Mouse (Mus musculus): Measurements from ENCODE around the gene Ephb2. TPM values are rescaled to one million over a fixed set of nuclear protein-coding genes. Genes with fewer than 3 reads are reported as not detected.

The Ephb2 gene
- total RNA-seq, 2 experiments from 2014 or later = 55.1 to 57.0 TPM

DNA sequence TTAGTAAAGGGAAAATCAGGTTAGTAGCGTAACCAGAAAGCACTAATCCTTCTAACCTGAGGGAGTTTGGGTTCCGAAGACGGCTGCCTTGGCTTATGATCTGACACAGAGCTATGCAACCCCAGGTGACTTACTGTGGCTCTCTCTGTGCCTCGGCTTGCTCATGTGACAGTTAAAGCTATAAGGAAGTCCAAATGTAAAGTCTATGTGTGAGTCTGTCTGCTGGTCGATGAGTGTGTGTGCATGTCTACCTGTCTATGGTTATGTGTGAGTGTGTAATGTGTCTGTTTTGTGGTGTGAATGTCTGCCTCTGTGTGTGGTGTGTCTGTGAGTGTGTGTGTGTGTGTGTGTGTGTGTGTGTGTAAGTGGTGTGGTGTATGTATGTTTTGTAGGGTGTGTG lies 33.8 kb downstream of the Ephb2 start:
- no peak for DNase-seq (ENCODE audit: low spot score in 2 of 2)

DNA sequence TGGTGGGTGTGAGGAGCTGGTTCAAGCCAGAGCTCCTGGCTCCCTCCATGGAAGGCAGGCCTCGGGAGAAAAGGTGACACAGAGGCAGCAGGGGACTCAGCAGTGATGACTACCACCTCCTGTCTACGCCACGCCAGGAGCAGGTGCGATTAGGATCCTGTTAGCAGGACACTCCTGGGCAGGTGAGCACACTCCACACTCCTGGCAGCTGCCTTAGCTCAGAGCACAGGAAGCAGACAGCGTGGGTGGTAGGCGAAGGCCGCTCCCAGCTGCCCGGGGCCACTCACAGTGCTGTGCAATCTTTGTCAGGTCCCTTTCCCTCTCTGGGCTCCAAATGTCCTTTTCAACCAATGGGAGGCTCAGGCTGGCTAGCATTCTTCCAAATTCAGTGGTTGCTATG lies 34.3 kb downstream of the Ephb2 start:
- no peak for DNase-seq (ENCODE audit: low spot score in 2 of 2)

DNA sequence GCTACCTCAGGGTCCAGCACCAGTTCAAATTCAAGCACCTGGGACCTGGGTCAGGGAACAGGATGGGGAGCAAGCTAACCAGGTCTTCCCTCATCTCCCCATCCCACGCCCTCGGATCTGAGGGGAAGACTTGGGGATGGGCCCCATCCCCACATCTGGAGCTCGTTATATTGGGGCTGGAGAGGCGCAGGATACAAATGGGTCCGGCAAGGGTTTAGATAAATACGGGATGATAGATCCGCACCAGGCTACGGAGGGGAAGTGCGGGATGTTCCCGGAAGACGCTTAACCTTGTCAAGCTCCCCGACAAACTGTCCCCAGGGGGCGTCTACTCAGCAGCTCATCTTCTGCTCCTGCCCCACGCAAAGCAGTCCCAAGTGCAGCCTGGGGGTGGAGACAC lies 35.4 kb downstream of the Ephb2 start:
- no peak for DNase-seq (ENCODE audit: low spot score in 2 of 2)

GRCm38 (mm10) chr4:136797677-136798569 lies 37.9 kb downstream of the Ephb2 start:
- DNase-seq (ENCODE audit: low spot score in 2 of 2) = no peak

DNA sequence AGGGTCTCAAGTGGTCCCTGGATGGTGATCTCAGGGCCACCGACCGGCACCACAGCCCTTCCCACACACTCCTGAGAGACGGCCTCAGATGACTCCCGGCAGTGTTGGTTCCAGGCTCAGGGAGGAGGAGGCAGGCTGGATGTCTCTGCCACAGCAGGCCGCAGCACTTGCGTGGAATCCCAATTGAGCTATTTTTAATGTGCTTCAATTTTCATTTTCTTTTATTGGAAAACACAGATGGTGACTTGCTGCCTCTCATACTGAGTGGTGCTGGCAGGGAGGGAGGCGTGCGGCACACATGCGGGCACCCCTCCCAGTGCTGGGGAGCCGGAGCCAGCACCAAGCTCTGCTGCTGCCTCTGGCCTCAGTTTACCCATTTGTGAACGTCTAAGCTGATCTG lies 42.5 kb downstream of the Ephb2 start:
- DNase-seq (ENCODE audit: low spot score in 2 of 2) = peak; percentile 61 to 77

DNA sequence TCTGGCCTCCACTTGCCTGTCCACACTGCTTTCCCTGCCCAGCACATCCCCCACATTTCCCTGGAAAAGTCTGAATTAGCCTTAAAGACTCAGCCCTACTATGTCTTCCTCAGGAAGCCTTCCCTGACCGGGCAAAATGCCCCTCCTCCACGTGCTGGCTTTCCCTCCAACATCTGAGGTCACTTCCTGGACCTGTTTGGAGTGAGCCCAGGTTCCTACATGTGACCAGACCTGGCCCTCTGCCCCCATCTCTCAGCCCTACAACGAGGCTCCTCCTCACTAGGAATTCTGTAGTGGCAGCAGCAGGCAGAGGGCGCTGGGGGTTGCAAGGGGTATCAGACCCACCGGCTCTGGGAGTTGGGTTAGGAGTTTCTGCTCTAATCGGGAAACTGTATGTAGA lies 46.0 kb downstream of the Ephb2 start:
- no peak for DNase-seq (ENCODE audit: low spot score in 2 of 2)

DNA sequence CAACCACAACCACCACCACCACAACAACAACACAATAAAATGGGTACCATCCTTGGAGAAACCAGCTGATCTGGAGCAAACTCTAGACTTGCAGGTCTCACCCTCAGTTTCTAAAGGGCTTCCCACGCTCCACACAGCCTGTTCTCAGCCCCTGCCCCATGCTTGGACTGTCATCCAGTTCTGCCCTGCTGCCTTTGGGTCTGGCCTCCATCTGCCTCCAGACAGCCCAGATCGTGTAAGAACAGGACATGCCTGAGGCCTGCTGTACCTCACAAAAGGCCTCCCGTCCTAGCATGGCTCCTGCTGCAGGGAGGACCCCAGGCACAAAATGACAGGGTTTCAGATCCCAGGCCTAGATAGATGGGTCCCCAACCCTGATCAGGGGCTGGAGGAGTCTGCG lies 48.4 kb downstream of the Ephb2 start:
- DNase-seq (ENCODE audit: low spot score in 2 of 2) = no peak

DNA sequence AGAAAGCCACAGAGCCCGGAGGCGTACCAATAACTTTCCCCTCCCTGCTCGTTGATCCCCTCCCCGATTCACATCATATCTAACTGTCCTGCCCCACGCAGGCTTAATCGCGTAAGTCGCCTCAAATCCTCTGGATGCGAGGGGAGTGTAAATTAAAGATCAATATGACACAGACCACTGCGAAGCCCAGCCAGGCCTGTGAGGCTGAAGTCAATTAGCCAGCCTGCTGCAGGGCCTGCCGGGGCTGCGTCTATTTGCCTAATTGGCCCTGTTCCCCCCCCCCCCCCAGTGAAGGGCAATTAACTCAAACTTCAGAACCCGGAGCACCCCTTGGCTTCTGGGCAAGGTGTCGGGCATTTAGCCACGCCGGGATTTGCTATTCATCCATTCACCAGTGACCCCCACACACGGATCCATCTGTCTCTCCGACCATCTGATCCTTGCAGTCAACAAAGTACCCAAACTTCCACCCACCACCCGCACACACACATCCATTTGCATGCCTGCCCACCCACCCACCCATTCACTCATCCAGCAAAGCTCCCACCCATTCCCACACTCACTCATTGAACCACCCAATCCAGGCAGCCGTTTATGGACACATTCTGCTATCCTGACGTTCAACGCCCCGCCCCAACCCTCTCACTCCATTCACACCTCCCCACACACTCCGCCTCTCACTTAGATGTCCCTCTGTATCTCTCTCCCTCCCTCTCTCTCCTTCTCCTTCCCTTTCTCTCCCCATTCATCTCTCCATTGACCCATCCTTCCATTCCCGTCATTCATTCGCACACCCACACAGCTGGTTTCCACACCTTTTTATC lies 49.1 kb downstream of the Ephb2 start:
- peak in 1 of 2 experiments; percentile 53 for DNase-seq (ENCODE audit: low spot score in 2 of 2)

GRCm38 (mm10) chr4:136783552-136784150 lies 52.1 kb downstream of the Ephb2 start:
- peak; percentile 72 to 77 for DNase-seq (ENCODE audit: low spot score in 2 of 2)

GRCm38 (mm10) chr4:136782579-136782925 lies 53.2 kb downstream of the Ephb2 start:
- no peak for DNase-seq (ENCODE audit: low spot score in 2 of 2)

GRCm38 (mm10) chr4:136781868-136782578 lies 53.8 kb downstream of the Ephb2 start:
- DNase-seq (ENCODE audit: low spot score in 2 of 2) = peak in 1 of 2 experiments; percentile 41

GRCm38 (mm10) chr4:136780201-136780895 lies 55.4 kb downstream of the Ephb2 start:
- no peak for DNase-seq (ENCODE audit: low spot score in 2 of 2)

GRCm38 (mm10) chr4:136779156-136779555 lies 56.6 kb downstream of the Ephb2 start:
- DNase-seq (ENCODE audit: low spot score in 2 of 2) = no peak

DNA sequence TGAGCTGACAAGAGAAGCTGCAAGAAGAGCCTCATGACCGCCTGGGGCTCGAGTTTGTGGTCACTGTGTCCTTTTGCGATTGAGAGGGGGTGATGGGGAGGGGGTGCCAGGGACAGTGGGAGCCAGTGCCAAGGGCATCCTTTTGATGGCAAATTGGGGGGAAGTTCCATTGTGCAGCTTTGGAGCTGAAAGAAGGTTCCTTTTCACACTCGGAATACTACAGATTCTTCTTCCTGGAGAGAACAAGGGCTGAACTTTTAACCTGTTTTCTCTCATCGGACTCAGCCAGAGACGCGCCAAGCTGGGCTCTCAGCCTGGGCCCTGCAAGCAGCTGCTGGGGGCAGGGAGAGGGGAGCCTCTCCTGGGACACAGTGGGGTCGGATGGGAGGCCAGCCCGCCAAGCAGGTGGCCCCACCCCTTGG lies 59.3 kb downstream of the Ephb2 start:
- no peak for DNase-seq (ENCODE audit: low spot score in 2 of 2)

- DNase-seq (ENCODE audit: low spot score in 2 of 2) = no peak
Measured at GRCm38 (mm10) chr4:136775903-136776302, 59.9 kb downstream of the Ephb2 start.

GRCm38 (mm10) chr4:136774201-136774600 lies 61.6 kb downstream of the Ephb2 start:
- DNase-seq (ENCODE audit: low spot score in 2 of 2) = no peak

- DNase-seq (ENCODE audit: low spot score in 2 of 2) = no peak
Measured at GRCm38 (mm10) chr4:136772952-136773584, 62.7 kb downstream of the Ephb2 start.

DNA sequence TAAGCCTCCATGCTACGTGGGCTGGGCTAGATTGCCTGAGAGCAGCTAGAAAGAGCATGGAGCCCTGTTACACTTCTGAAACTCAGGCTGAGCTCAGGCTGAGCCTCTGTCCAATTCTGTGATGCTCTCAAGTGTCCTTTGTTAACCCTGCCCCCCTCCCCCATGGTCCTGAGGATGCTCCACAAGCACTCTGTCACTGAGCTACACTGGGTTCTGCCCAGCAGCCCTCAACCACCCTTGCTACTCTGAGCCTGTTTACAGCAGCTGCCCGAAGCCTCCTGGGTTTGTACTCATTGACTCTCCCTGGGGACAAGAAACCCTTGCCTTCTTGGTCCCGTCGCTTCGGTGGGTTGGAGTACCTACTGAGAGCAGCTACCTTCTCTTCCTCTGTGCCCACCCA lies 63.5 kb downstream of the Ephb2 start:
- no peak for DNase-seq (ENCODE audit: low spot score in 2 of 2)

- DNase-seq (ENCODE audit: low spot score in 2 of 2) = no peak
Measured at GRCm38 (mm10) chr4:136770718-136771117, 65.1 kb downstream of the Ephb2 start.

GRCm38 (mm10) chr4:136768499-136768898 lies 67.3 kb downstream of the Ephb2 start:
- no peak for DNase-seq (ENCODE audit: low spot score in 2 of 2)
